Mouse (Mus musculus): ENCODE measurements at regions not wholly inside any gene's neighbourhood (a gene's known extent, or its start where the extent isn't known, plus 50 kb on each side); places are given as distances from the start of the nearest gene placed in this dataset.

GRCm38 (mm10) chr2:106561571-106562090 is 131.4 kb upstream of the Mpped2 start:
- Histone ChIP-seq H3K36me3 (replicated peaks) (no peaks in the 10 kb centered on the region), H3K4me3 (ENCODE audit: low read depth, low read length) (no peak overlapping the region), H3K9me3 (replicated peaks) (peaks cover 8% of the 10 kb centered on the region), H3K4me1 (ENCODE audit: insufficient read depth, low read depth, low read length) (no peaks in the 10 kb centered on the region), H3K27me3 (ENCODE audit: insufficient read depth, low read length) (no peaks in the 10 kb centered on the region)
- ATAC-seq (ENCODE audit: extremely low read depth, insufficient number of reproducible peaks, low FRiP score, poor library complexity, severe bottlenecking): no peak
- DNase-seq (ENCODE audit: low spot score): no peak
- TF ChIP-seq CTCF (IDR thresholded peaks at IDR 0.05; ENCODE audit: low read depth, low read length): no peak
- TF ChIP-seq POLR2AphosphoS5 (IDR thresholded peaks at IDR 0.05; ENCODE audit: insufficient replicate concordance, low read depth, low read length): no peak
- TF ChIP-seq GATA1 (IDR thresholded peaks at IDR 0.05; ENCODE audit: borderline replicate concordance, low read length): no peak
- TF ChIP-seq GATA2 (IDR thresholded peaks at IDR 0.05; ENCODE audit: borderline replicate concordance, low read depth, low read length): no peak
- TF ChIP-seq TAL1 (conservative IDR thresholded peaks at IDR 0.05; ENCODE audit: low read depth, low read length): no peak

GRCm38 (mm10) chr2:106570226-106570625 is 122.8 kb upstream of the Mpped2 start:
- TF ChIP-seq POLR2AphosphoS5 (IDR thresholded peaks at IDR 0.05; ENCODE audit: insufficient replicate concordance, low read depth, low read length) (no peak), CTCF (IDR thresholded peaks at IDR 0.05; ENCODE audit: low read depth, low read length) (no peak), TAL1 (conservative IDR thresholded peaks at IDR 0.05; ENCODE audit: low read depth, low read length) (no peak), GATA1 (IDR thresholded peaks at IDR 0.05; ENCODE audit: borderline replicate concordance, low read length) (no peak), GATA2 (IDR thresholded peaks at IDR 0.05; ENCODE audit: borderline replicate concordance, low read depth, low read length) (no peak)
- no peak for ATAC-seq (ENCODE audit: extremely low read depth, insufficient number of reproducible peaks, low FRiP score, poor library complexity, severe bottlenecking)

GRCm38 (mm10) chr2:106571346-106571745 is 121.7 kb upstream of the Mpped2 start:
- ATAC-seq (ENCODE audit: extremely low read depth, insufficient number of reproducible peaks, low FRiP score, poor library complexity, severe bottlenecking): no peak
- TF ChIP-seq GATA2 (IDR thresholded peaks at IDR 0.05; ENCODE audit: borderline replicate concordance, low read depth, low read length) (no peak), CTCF (IDR thresholded peaks at IDR 0.05; ENCODE audit: low read depth, low read length) (no peak)

More at GRCm38 (mm10) chr2:106570226-106570625, 122.8 kb upstream of the Mpped2 start:
- DNase-seq (ENCODE audit: low spot score): no peak
- H3K27me3 ChIP-seq (ENCODE audit: insufficient read depth, low read length): no peaks in the 10 kb centered on the region
- no peaks in the 10 kb centered on the region for H3K36me3 ChIP-seq (replicated peaks)
- no peaks in the 10 kb centered on the region for H3K4me1 ChIP-seq (ENCODE audit: insufficient read depth, low read depth, low read length)
- no peak overlapping the region for H3K4me3 ChIP-seq (ENCODE audit: low read depth, low read length)
- H3K9me3 ChIP-seq (replicated peaks): 0 out of 2 replicates have a peak, but pooled peaks cover 3% of the 10 kb centered on the region

GRCm38 (mm10) chr2:106571913-106572312 is 121.2 kb upstream of the Mpped2 start:
- TF ChIP-seq GATA1 (IDR thresholded peaks at IDR 0.05; ENCODE audit: borderline replicate concordance, low read length): no peak
- no peak for TF ChIP-seq GATA2 (IDR thresholded peaks at IDR 0.05; ENCODE audit: borderline replicate concordance, low read depth, low read length)
- no peak for TF ChIP-seq TAL1 (conservative IDR thresholded peaks at IDR 0.05; ENCODE audit: low read depth, low read length)
- no peak for TF ChIP-seq POLR2AphosphoS5 (IDR thresholded peaks at IDR 0.05; ENCODE audit: insufficient replicate concordance, low read depth, low read length)
- TF ChIP-seq CTCF (IDR thresholded peaks at IDR 0.05; ENCODE audit: low read depth, low read length): no peak
- H3K27me3 ChIP-seq (ENCODE audit: insufficient read depth, low read length): no peaks in the 10 kb centered on the region
- peaks cover 8% of the 10 kb centered on the region; the same call in 1 of the 2 replicates for H3K9me3 ChIP-seq (replicated peaks)
- no peak for ATAC-seq (ENCODE audit: extremely low read depth, insufficient number of reproducible peaks, low FRiP score, poor library complexity, severe bottlenecking)
- no peak overlapping the region for H3K4me3 ChIP-seq (ENCODE audit: low read depth, low read length)
- H3K4me1 ChIP-seq (ENCODE audit: insufficient read depth, low read depth, low read length): no peaks in the 10 kb centered on the region
- no peaks in the 10 kb centered on the region for H3K36me3 ChIP-seq (replicated peaks)
- DNase-seq (ENCODE audit: low spot score): no peak

More at GRCm38 (mm10) chr2:106571346-106571745, 121.7 kb upstream of the Mpped2 start:
- Histone ChIP-seq H3K9me3 (replicated peaks) (0 out of 2 replicates have a peak, but pooled peaks cover 3% of the 10 kb centered on the region), H3K36me3 (replicated peaks) (no peaks in the 10 kb centered on the region), H3K27me3 (ENCODE audit: insufficient read depth, low read length) (no peaks in the 10 kb centered on the region), H3K4me3 (ENCODE audit: low read depth, low read length) (no peak overlapping the region), H3K4me1 (ENCODE audit: insufficient read depth, low read depth, low read length) (no peaks in the 10 kb centered on the region)
- no peak for DNase-seq (ENCODE audit: low spot score)

- Histone ChIP-seq H3K9me3 (replicated peaks) (peaks cover 18% of the 10 kb centered on the region), H3K4me3 (ENCODE audit: low read depth, low read length) (no peak overlapping the region), H3K36me3 (replicated peaks) (no peaks in the 10 kb centered on the region), H3K27me3 (ENCODE audit: insufficient read depth, low read length) (no peaks in the 10 kb centered on the region), H3K4me1 (ENCODE audit: insufficient read depth, low read depth, low read length) (no peaks in the 10 kb centered on the region)
- ATAC-seq (ENCODE audit: extremely low read depth, insufficient number of reproducible peaks, low FRiP score, poor library complexity, severe bottlenecking) (no peak), DNase-seq (ENCODE audit: low spot score) (no peak)
- TF ChIP-seq GATA2 (IDR thresholded peaks at IDR 0.05; ENCODE audit: borderline replicate concordance, low read depth, low read length): no peak
- TF ChIP-seq GATA1 (IDR thresholded peaks at IDR 0.05; ENCODE audit: borderline replicate concordance, low read length): no peak
- no peak for TF ChIP-seq POLR2AphosphoS5 (IDR thresholded peaks at IDR 0.05; ENCODE audit: insufficient replicate concordance, low read depth, low read length)
- no peak for TF ChIP-seq CTCF (IDR thresholded peaks at IDR 0.05; ENCODE audit: low read depth, low read length)
- TF ChIP-seq TAL1 (conservative IDR thresholded peaks at IDR 0.05; ENCODE audit: low read depth, low read length): no peak
Observed at GRCm38 (mm10) chr2:106576746-106577323, 116.2 kb upstream of the Mpped2 start.

GRCm38 (mm10) chr2:106578062-106578461 is 115.0 kb upstream of the Mpped2 start:
- H3K36me3 ChIP-seq (replicated peaks): no peaks in the 10 kb centered on the region
- ATAC-seq (ENCODE audit: extremely low read depth, insufficient number of reproducible peaks, low FRiP score, poor library complexity, severe bottlenecking) (no peak), DNase-seq (ENCODE audit: low spot score) (no peak)
- no peaks in the 10 kb centered on the region for H3K27me3 ChIP-seq (ENCODE audit: insufficient read depth, low read length)
- no peaks in the 10 kb centered on the region for H3K4me1 ChIP-seq (ENCODE audit: insufficient read depth, low read depth, low read length)
- peaks cover 25% of the 10 kb centered on the region for H3K9me3 ChIP-seq (replicated peaks)
- no peak overlapping the region for H3K4me3 ChIP-seq (ENCODE audit: low read depth, low read length)
- TF ChIP-seq CTCF (IDR thresholded peaks at IDR 0.05; ENCODE audit: low read depth, low read length) (no peak), GATA1 (IDR thresholded peaks at IDR 0.05; ENCODE audit: borderline replicate concordance, low read length) (no peak), POLR2AphosphoS5 (IDR thresholded peaks at IDR 0.05; ENCODE audit: insufficient replicate concordance, low read depth, low read length) (no peak), TAL1 (conservative IDR thresholded peaks at IDR 0.05; ENCODE audit: low read depth, low read length) (no peak), GATA2 (IDR thresholded peaks at IDR 0.05; ENCODE audit: borderline replicate concordance, low read depth, low read length) (no peak)

All from G1E (cell line).